Mouse (Mus musculus): ENCODE measurements around the gene Tas2r117. TPM values are rescaled to one million over a fixed set of nuclear protein-coding genes. Genes with fewer than 3 reads are reported as not detected.

Tas2r117 gene
- not detected for total RNA-seq (2021)

GRCm38 (mm10) chr6:132802518-132802917 lies at the start of gene Tas2r117:
Gene Tas2r117 (plus strand): TSS chr6:132802818.
- DNase-seq: no peak

GRCm38 (mm10) chr6:132754430-132754829 lies 48.2 kb upstream of the Tas2r117 start, which contains the start of gene Tas2r124:
Gene Tas2r124 (plus strand): TSS chr6:132754730.
- no peak for DNase-seq

DNA sequence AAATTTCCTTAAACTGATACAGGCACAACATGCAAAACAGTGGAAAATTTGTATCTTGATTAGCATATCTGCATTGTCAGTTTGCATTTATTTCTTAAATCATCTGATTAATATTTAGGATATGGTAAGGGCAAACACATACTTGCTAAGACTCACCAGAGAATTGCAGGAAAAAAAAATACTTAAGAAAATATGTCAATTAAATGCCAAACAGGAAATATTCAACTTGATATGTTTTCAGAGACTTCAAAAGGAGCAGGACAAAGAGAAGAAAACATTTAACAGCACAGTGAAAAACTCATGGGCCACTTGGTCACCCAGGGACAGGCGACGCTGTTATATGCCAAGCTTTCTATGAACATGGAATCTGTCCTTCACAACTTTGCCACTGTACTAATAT lies 40.8 kb upstream of the Tas2r117 start, which contains the start of gene Tas2r102:
TSS of gene Tas2r102 (plus strand) at position 301 of the 400 bp plus-strand sequence.
- no peak for DNase-seq

GRCm38 (mm10) chr6:132778062-132778461 lies 24.6 kb upstream of the Tas2r117 start, which contains the start of gene Tas2r136:
Gene Tas2r136 (minus strand): TSS chr6:132778162.
- no peak for DNase-seq

- no peak for DNase-seq
These were observed 7.2 kb upstream of the Tas2r117 start for GRCm38 (mm10) chr6:132795393-132795792.

- no peak for DNase-seq
These were observed 44.2 kb downstream of the Tas2r117 start, which contains the start of gene Tas2r123 for GRCm38 (mm10) chr6:132846842-132847241. Gene Tas2r123 (plus strand): TSS chr6:132847142.

Other genes with a start within 250 kb of the Tas2r117 start
- gene Prh1, start 233.0 kb upstream of the Tas2r117 start, total RNA-seq (2021): not detected
- not detected for gene Prp2, start 206.9 kb upstream of the Tas2r117 start, total RNA-seq (2021)
- not detected for gene A630073D07Rik, start 151.3 kb upstream of the Tas2r117 start, total RNA-seq (2021)
- not detected for gene Tas2r120, start 145.9 kb upstream of the Tas2r117 start, total RNA-seq (2021)
- gene Tas2r121, start 101.8 kb upstream of the Tas2r117 start, total RNA-seq (2021): not detected
- gene Tas2r122, start 90.9 kb upstream of the Tas2r117 start, total RNA-seq (2021): not detected
- not detected for gene Tas2r115, start 64.8 kb upstream of the Tas2r117 start, total RNA-seq (2021)
- gene Tas2r124, start 48.1 kb upstream of the Tas2r117 start, total RNA-seq (2021): not detected
- not detected for gene Tas2r102, start 40.7 kb upstream of the Tas2r117 start, total RNA-seq (2021)
- not detected for gene Tas2r136, start 24.7 kb upstream of the Tas2r117 start, total RNA-seq (2021)
- not detected for gene Tas2r123, start 44.3 kb downstream of the Tas2r117 start, total RNA-seq (2021)
- gene Tas2r116, start 52.6 kb downstream of the Tas2r117 start, total RNA-seq (2021): not detected
- gene Tas2r110, start 65.2 kb downstream of the Tas2r117 start, total RNA-seq (2021): not detected
- gene Tas2r113, start 90.2 kb downstream of the Tas2r117 start, total RNA-seq (2021): not detected
- gene Tas2r125, start 106.8 kb downstream of the Tas2r117 start, total RNA-seq (2021): not detected
- not detected for gene Tas2r129, start 148.3 kb downstream of the Tas2r117 start, total RNA-seq (2021)
- gene Tas2r131, start 155.1 kb downstream of the Tas2r117 start, total RNA-seq (2021): not detected
- gene Tas2r109, start 178.1 kb downstream of the Tas2r117 start, total RNA-seq (2021): not detected
- gene Tas2r103, start 234.3 kb downstream of the Tas2r117 start, total RNA-seq (2021): not detected

All from heart, postnatal 4 days (tissue).